Comparison of ENCODE assay signal across 8 mouse cellular contexts in the genomic region with DNA sequence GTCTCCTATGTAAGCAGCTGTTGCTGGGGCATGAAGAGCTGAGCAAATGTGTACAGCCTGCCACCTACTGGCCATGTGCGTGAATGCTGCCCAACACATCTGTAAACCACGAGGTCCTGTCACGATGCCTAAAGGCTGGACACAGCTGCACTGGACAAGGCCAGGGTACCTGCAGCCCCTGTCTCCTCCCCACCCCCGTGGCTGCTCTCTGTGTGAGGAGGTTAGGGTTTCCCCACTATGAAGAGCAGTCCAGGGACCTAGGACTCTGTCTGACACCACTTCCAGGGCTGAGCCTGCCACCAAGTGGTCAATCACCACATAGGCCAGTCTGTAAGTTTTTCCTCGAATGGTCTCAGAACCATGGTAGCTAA. TPM values are rescaled to one million over a fixed set of nuclear protein-coding genes. Genes with fewer than 3 reads are reported as not detected.
DNase-seq lines count a peak whose midpoint lies in the region; ATAC-seq and TF ChIP-seq lines count a peak whose summit lies in the region.

No protein-coding gene starts in this region.

- DNase-seq in adipocyte (ENCODE audit: low spot score) = peak; percentile 89
- peak; percentile 73 to 77 for DNase-seq in gastrocnemius, adult 8-10 months (ENCODE audit: low spot score in 2 of 2)
- DNase-seq in hindlimb bud, embryonic 11.5 days (ENCODE audit: extremely low spot score, low read depth, low spot score) = peak; percentile 87
- peak; percentile 72 to 75 for DNase-seq in left cerebral cortex, adult 2 months (ENCODE audit: extremely low spot score in 1 of 2, low spot score in 2 of 2)
- DNase-seq in right cerebral cortex, adult 2 months (ENCODE audit: low spot score in 2 of 2) = peak; percentile 78 to 86
- peak; percentile 72 for DNase-seq in urinary bladder, postnatal 25 days (ENCODE audit: low spot score)

- no peak overlapping the region for H3K27ac ChIP-seq in left cerebral cortex, adult 2 months

- intact Hi-C loops in left cerebral cortex, adult 2 months (cut with DNase I) = loop anchor here (5.0 kb wide), 2 partner anchors 234 to 476 kb away; a partner anchor contains a TSS

- ATAC-seq in common myeloid progenitor, adult 5-6 weeks (replicated peaks; ENCODE audit: low read depth, poor library complexity, severe bottlenecking) = peak; percentile 92
- peak; percentile 94 for ATAC-seq in megakaryocyte, adult 5-6 weeks (ENCODE audit: poor library complexity, severe bottlenecking)

- peak; percentile 77 for TF ChIP-seq CTCF in left cerebral cortex, adult 2 months (IDR thresholded peaks at IDR 0.05)

- peak overlapping the region; percentile 36 for H3K4me3 ChIP-seq in left cerebral cortex, adult 2 months

RNA-seq across cellular contexts. Expression of a gene that starts 1.9 kb away (rescaled TPM):
- total RNA-seq in common myeloid progenitor, adult 5-6 weeks (2017) = not detected in 2 replicates
- total RNA-seq in gastrocnemius, adult 8-10 months (2022) = 100 to 1,000 TPM in 1 of 4 experiments, 10 to 100 TPM in 3; 29.0 to 122 (median 55.0) TPM
- total RNA-seq in left cerebral cortex, adult 2 months (2021) = not detected
- total RNA-seq in megakaryocyte, adult 5-6 weeks (2015) = not detected in 2 replicates
- total RNA-seq in megakaryocyte, adult 5-6 weeks (2017) = not detected in 2 replicates

RNA-seq across cellular contexts. Expression of a gene that starts 31.8 kb away (rescaled TPM):
- 5.6 and 6.7 TPM in 2 replicates for total RNA-seq in common myeloid progenitor, adult 5-6 weeks (2017)
- under 1 TPM in 1 of 4 experiments, not detected in 3; 0.78 TPM for total RNA-seq in gastrocnemius, adult 8-10 months (2022)
- total RNA-seq in left cerebral cortex, adult 2 months (2021) = under 1 TPM; 0.33 to 0.59 TPM
- 0.20 and 2.7 TPM in 2 replicates for total RNA-seq in megakaryocyte, adult 5-6 weeks (2015)
- total RNA-seq in megakaryocyte, adult 5-6 weeks (2017) = 0.70 TPM in 1 of 2 replicates, not detected in the other

Comparison
In these comparisons a context has a peak if more than half of its experiments do, and no peak if none do; other contexts are left out.
1. RNA of a gene that starts 1.9 kb away (total RNA-seq): 29.0 to 122 TPM in gastrocnemius, adult 8-10 months; not detected in common myeloid progenitor, adult 5-6 weeks, not detected in left cerebral cortex, adult 2 months and not detected in megakaryocyte, adult 5-6 weeks; every median in the first group is over 10 times any median in the second.
2. Peak in every context shown above with its lines, with median percentiles within 50 percentile points of each other: DNase-seq.